In genomic region chr5:114550431-114550830, GRCm38 (mm10) we compare ENCODE assay signal across 13 mouse cellular contexts. TPM values are rescaled to one million over a fixed set of nuclear protein-coding genes. Genes with fewer than 3 reads are reported as not detected.
DNase-seq lines count a peak whose midpoint lies in the region; ATAC-seq and TF ChIP-seq lines count a peak whose summit lies in the region.
"Had no signal": no experiment of that assay in that cellular context is flagged by ENCODE, and none has a peak within 500 bp of the region (broad histone marks: within the 10 kb centered on the region; RNA-seq: fewer than 3 reads in every experiment).

No protein-coding gene starts in this region.

- no peaks in the 10 kb centered on the region for H3K9me3 ChIP-seq in kidney, postnatal 0 days (replicated peaks; ENCODE audit: low read length)
- no peaks in the 10 kb centered on the region for H3K9me3 ChIP-seq in hindbrain, postnatal 0 days (ENCODE audit: low read length)
- H3K9me3 ChIP-seq in midbrain, embryonic 16.5 days (replicated peaks; ENCODE audit: control insufficient read depth, low read length, poor library complexity, severe bottlenecking): no peaks in the 10 kb centered on the region

- DNase-seq in adrenal gland, postnatal 10 days: peak; percentile 53
- no peak for DNase-seq in adrenal gland, postnatal 36 days
- DNase-seq in kidney, postnatal 0 days (ENCODE audit: low spot score): no peak
- no peak for DNase-seq in kidney, postnatal 25 days
- no peak for DNase-seq in hindbrain, postnatal 0 days (ENCODE audit: low spot score)
- no peak for DNase-seq in urinary bladder, postnatal 4 days (ENCODE audit: low spot score in 2 of 2)
- no peak for DNase-seq in left cerebral cortex, postnatal 4 days
- DNase-seq: cerebellum, postnatal 10 days; gastrocnemius, adult 2 months; kidney, adult 9 months had no signal

- no peak overlapping the region for H3K4me2 ChIP-seq in kidney, postnatal 0 days (ENCODE audit: low read length)
- H3K4me2 ChIP-seq in hindbrain, postnatal 0 days (ENCODE audit: low read depth, low read length): no peak overlapping the region
- H3K4me2 ChIP-seq in midbrain, embryonic 16.5 days (ENCODE audit: low read length): no peak overlapping the region
- H3K4me2 ChIP-seq: heart, embryonic 15.5 days had no signal

- no peak overlapping the region for H3K9ac ChIP-seq in kidney, postnatal 0 days (ENCODE audit: low read depth, low read length)
- H3K9ac ChIP-seq in hindbrain, postnatal 0 days (replicated peaks; ENCODE audit: low read length): no peak overlapping the region
- no peak overlapping the region for H3K9ac ChIP-seq in midbrain, embryonic 16.5 days (ENCODE audit: low read depth, low read length)
- H3K9ac ChIP-seq: heart, embryonic 15.5 days; liver, embryonic 14.5 days had no signal

- H3K27ac ChIP-seq in kidney, postnatal 0 days: 0 out of 2 replicates have a peak overlapping the region, but pooled peaks have one; percentile 57
- H3K27ac ChIP-seq in hindbrain, postnatal 0 days: 0 out of 2 replicates have a peak overlapping the region, but pooled peaks have one; percentile 16
- H3K27ac ChIP-seq in midbrain, embryonic 16.5 days (ENCODE audit: low read length): peak overlapping the region; percentile 28; the same call in 1 of the 2 replicates
- H3K27ac ChIP-seq: gastrocnemius, adult 2 months; heart, embryonic 15.5 days; liver, embryonic 14.5 days had no signal

- no peak for ATAC-seq in kidney, postnatal 0 days (replicated peaks; ENCODE audit: low FRiP score, low read depth)
- no peak for ATAC-seq in hindbrain, postnatal 0 days
- ATAC-seq in midbrain, embryonic 16.5 days: no peak

- no peak for TF ChIP-seq CTCF in kidney, postnatal 0 days (IDR thresholded peaks at IDR 0.05; ENCODE audit: low read depth)
- no peak for TF ChIP-seq CTCF in hindbrain, postnatal 0 days (IDR thresholded peaks at IDR 0.05; ENCODE audit: low read depth)

- intact Hi-C loops in left cerebral cortex, postnatal 4 days (cut with DNase I): no loop called here

- peaks cover 7% of the 10 kb centered on the region; the same call in 1 of the 2 replicates for H3K4me1 ChIP-seq in kidney, postnatal 0 days (replicated peaks; ENCODE audit: insufficient read depth, low read length)
- H3K4me1 ChIP-seq in hindbrain, postnatal 0 days (ENCODE audit: insufficient read depth, low read length): no peaks in the 10 kb centered on the region
- peaks cover 11% of the 10 kb centered on the region for H3K4me1 ChIP-seq in midbrain, embryonic 16.5 days (ENCODE audit: control insufficient read depth, insufficient read depth, low read length)

- H3K36me3 ChIP-seq in kidney, postnatal 0 days (ENCODE audit: insufficient read depth, low read length): no peaks in the 10 kb centered on the region
- no peaks in the 10 kb centered on the region for H3K36me3 ChIP-seq in hindbrain, postnatal 0 days (ENCODE audit: insufficient read depth, low read length)
- H3K36me3 ChIP-seq in midbrain, embryonic 16.5 days (ENCODE audit: control insufficient read depth, insufficient read depth, low read length): no peaks in the 10 kb centered on the region
- H3K36me3 ChIP-seq: heart, embryonic 15.5 days had no signal

- no peaks in the 10 kb centered on the region for H3K27me3 ChIP-seq in kidney, postnatal 0 days (ENCODE audit: insufficient read depth, low read length)
- H3K27me3 ChIP-seq in hindbrain, postnatal 0 days (ENCODE audit: insufficient read depth, low read length): no peaks in the 10 kb centered on the region
- H3K27me3 ChIP-seq in midbrain, embryonic 16.5 days (ENCODE audit: control insufficient read depth, insufficient read depth, low read depth, low read length): no peaks in the 10 kb centered on the region
- H3K27me3 ChIP-seq: heart, embryonic 15.5 days had no signal

- H3K4me3 ChIP-seq in kidney, postnatal 0 days (replicated peaks; ENCODE audit: low read depth, low read length): no peak overlapping the region
- H3K4me3 ChIP-seq in hindbrain, postnatal 0 days (ENCODE audit: low read length): no peak overlapping the region
- H3K4me3 ChIP-seq in midbrain, embryonic 16.5 days (ENCODE audit: low read depth, low read length): no peak overlapping the region
- H3K4me3 ChIP-seq: gastrocnemius, adult 2 months; heart, embryonic 15.5 days had no signal

- 31% methylated on average over 7 of the region's 7 CpGs for whole genome bisulfite sequencing in kidney, postnatal 0 days
- WGBS in hindbrain, postnatal 0 days: 43% methylated on average over 7 of the region's 7 CpGs
- WGBS in midbrain, embryonic 16.5 days: 39% methylated on average over 7 of the region's 7 CpGs

RNA-seq across cellular contexts. Expression of gene Fam222a, which starts 17.4 kb away (rescaled TPM):
- total RNA-seq in adrenal gland, postnatal 10 days (2021): 10 to 100 TPM; 29.5 to 56.8 TPM
- 100 to 1,000 TPM in 1 of 2 experiments, 10 to 100 TPM in 1; 52.1 to 118 TPM for total RNA-seq in adrenal gland, postnatal 36 days (2021)
- polyA plus RNA-seq in kidney, postnatal 0 days (2015; fragmentation: Nextera tagmentation; extraction: Ambion mirVana): 5.0 and 5.8 TPM in 2 replicates
- 11.7 and 15.1 TPM in 2 replicates for total RNA-seq in hindbrain, postnatal 0 days (2014; rRNA removed)
- 2.8 and 2.9 TPM in 2 replicates for polyA plus RNA-seq in hindbrain, postnatal 0 days (2015; fragmentation: Nextera tagmentation; extraction: Ambion mirVana)
- 5.3 and 6.0 TPM in 2 replicates for polyA plus RNA-seq in midbrain, embryonic 16.5 days (2015; fragmentation: Nextera tagmentation; extraction: Ambion mirVana)
- 10 to 100 TPM in 1 of 2 experiments, 1 to 10 TPM in 1; 8.7 to 10.4 TPM for total RNA-seq in left cerebral cortex, postnatal 4 days (2021)
